8 mouse cellular contexts compared by ENCODE assay signal in the genomic region with DNA sequence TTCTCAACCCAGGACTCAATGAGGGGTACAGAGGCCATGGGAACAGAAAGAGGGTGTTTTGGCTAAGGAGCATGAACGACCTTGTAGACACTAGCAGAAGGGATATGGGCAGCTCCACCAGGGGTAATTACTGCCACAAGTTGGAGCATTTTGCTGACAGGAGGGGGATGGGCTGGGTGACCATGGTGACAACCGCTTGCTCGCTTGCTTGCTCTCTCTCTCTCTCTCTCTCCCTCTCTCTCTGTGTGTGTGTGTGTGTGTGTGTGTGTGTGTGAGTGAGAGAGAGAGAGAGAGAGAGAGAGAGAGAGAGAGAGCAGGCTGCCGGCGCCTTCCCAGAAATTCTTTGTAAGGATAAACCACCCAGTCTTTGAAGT.
A peak's percentile ranks its signal among the peaks of the same experiment; 100 is the strongest.
DNase-seq lines count a peak whose midpoint lies in the region; ATAC-seq and TF ChIP-seq lines count a peak whose summit lies in the region.

No protein-coding gene starts in this region.

- DNase-seq in lung, adult 2 months = no peak
- peak; percentile 35 to 55 for DNase-seq in kidney, adult 8-10 months
- DNase-seq in frontal cortex, postnatal 14 days (ENCODE audit: low spot score in 2 of 2) = no peak
- no peak for DNase-seq in cerebellum, adult 18-20 months
- no peak for DNase-seq in thymus, postnatal 14 days

- 18% methylated on average over 5 of the region's 5 CpGs for WGBS in lung, embryonic 16.5 days
- WGBS in lung, adult 2 months = 47% methylated on average over 5 of the region's 5 CpGs
- WGBS in embryonic facial prominence, embryonic 15.5 days = 18% methylated on average over 5 of the region's 5 CpGs
- 5% methylated on average over 5 of the region's 5 CpGs for WGBS in midbrain, embryonic 16.5 days

- TF ChIP-seq CTCF in lung, adult 2 months (IDR thresholded peaks at IDR 0.05; ENCODE audit: insufficient read depth, low read length) = no peak

- no peaks in the 10 kb centered on the region for H3K27me3 ChIP-seq in lung, embryonic 16.5 days (ENCODE audit: control insufficient read depth, insufficient read depth, low read depth, low read length)
- no peaks in the 10 kb centered on the region for H3K27me3 ChIP-seq in embryonic facial prominence, embryonic 15.5 days
- no peaks in the 10 kb centered on the region for H3K27me3 ChIP-seq in midbrain, embryonic 16.5 days (ENCODE audit: control insufficient read depth, insufficient read depth, low read depth, low read length)

- ATAC-seq in lung, embryonic 16.5 days (ENCODE audit: low read depth) = no peak; the same call in 1 of the 2 replicates
- ATAC-seq in embryonic facial prominence, embryonic 15.5 days (ENCODE audit: insufficient number of reproducible peaks, low FRiP score, low TSS enrichment, low read depth) = no peak
- ATAC-seq in midbrain, embryonic 16.5 days = peak; percentile 46

- no peaks in the 10 kb centered on the region for H3K9me3 ChIP-seq in lung, embryonic 16.5 days (ENCODE audit: control insufficient read depth, low read length)
- no peaks in the 10 kb centered on the region for H3K9me3 ChIP-seq in embryonic facial prominence, embryonic 15.5 days (replicated peaks)
- no peaks in the 10 kb centered on the region for H3K9me3 ChIP-seq in midbrain, embryonic 16.5 days (replicated peaks; ENCODE audit: control insufficient read depth, low read length, poor library complexity, severe bottlenecking)

- peak overlapping the region; percentile 29 for H3K27ac ChIP-seq in lung, embryonic 16.5 days (ENCODE audit: low read length)
- peak overlapping the region; percentile 77 for H3K27ac ChIP-seq in embryonic facial prominence, embryonic 15.5 days (replicated peaks)
- peak overlapping the region; percentile 58 for H3K27ac ChIP-seq in midbrain, embryonic 16.5 days (ENCODE audit: low read length)

- no peaks in the 10 kb centered on the region for H3K36me3 ChIP-seq in lung, embryonic 16.5 days (ENCODE audit: control insufficient read depth, insufficient read depth, low read length)
- no peaks in the 10 kb centered on the region for H3K36me3 ChIP-seq in embryonic facial prominence, embryonic 15.5 days
- H3K36me3 ChIP-seq in midbrain, embryonic 16.5 days (ENCODE audit: control insufficient read depth, insufficient read depth, low read length) = no peaks in the 10 kb centered on the region

- no peak for TF ChIP-seq POLR2A in lung, adult 2 months (IDR thresholded peaks at IDR 0.05; ENCODE audit: borderline replicate concordance, extremely low read depth, low read depth, low read length)

- peaks cover 42% of the 10 kb centered on the region for H3K4me1 ChIP-seq in lung, embryonic 16.5 days (replicated peaks; ENCODE audit: control insufficient read depth, insufficient read depth, low read length)
- H3K4me1 ChIP-seq in lung, adult 2 months (ENCODE audit: control insufficient read depth, insufficient read depth, low read length) = peaks cover 11% of the 10 kb centered on the region
- H3K4me1 ChIP-seq in embryonic facial prominence, embryonic 15.5 days = peaks cover 28% of the 10 kb centered on the region
- peaks cover 18% of the 10 kb centered on the region for H3K4me1 ChIP-seq in midbrain, embryonic 16.5 days (ENCODE audit: control insufficient read depth, insufficient read depth, low read length)

- no peak overlapping the region for H3K4me3 ChIP-seq in lung, embryonic 16.5 days (ENCODE audit: low read length)
- H3K4me3 ChIP-seq in lung, adult 2 months (replicated peaks; ENCODE audit: extremely low read depth, low read depth, low read length) = no peak overlapping the region
- H3K4me3 ChIP-seq in embryonic facial prominence, embryonic 15.5 days (replicated peaks) = no peak overlapping the region
- H3K4me3 ChIP-seq in midbrain, embryonic 16.5 days (ENCODE audit: low read depth, low read length) = no peak overlapping the region

- no peak overlapping the region for H3K4me2 ChIP-seq in lung, embryonic 16.5 days (ENCODE audit: low read depth, low read length)
- no peak overlapping the region for H3K4me2 ChIP-seq in embryonic facial prominence, embryonic 15.5 days (replicated peaks)
- peak overlapping the region; percentile 23 for H3K4me2 ChIP-seq in midbrain, embryonic 16.5 days (ENCODE audit: low read length)

- no peak overlapping the region; the same call in 1 of the 2 replicates for H3K9ac ChIP-seq in lung, embryonic 16.5 days (ENCODE audit: low read length)
- H3K9ac ChIP-seq in embryonic facial prominence, embryonic 15.5 days = no peak overlapping the region; the same call in 1 of the 2 replicates
- peak overlapping the region; percentile 27; the same call in 1 of the 2 replicates for H3K9ac ChIP-seq in midbrain, embryonic 16.5 days (ENCODE audit: low read depth, low read length)

Comparison
In these comparisons a context has a peak if more than half of its experiments do, and no peak if none do; other contexts are left out.
1. DNase-seq: peak in kidney, adult 8-10 months (2 of 2); none in lung, adult 2 months (single experiment), frontal cortex, postnatal 14 days (0 of 2), cerebellum, adult 18-20 months (0 of 2) and thymus, postnatal 14 days (single experiment).
2. Peak in every context shown above with its lines, with median percentiles within 50 percentile points of each other: H3K27ac ChIP-seq.